Mouse (Mus musculus) heart, embryonic 10.5 days (tissue): Measurements from ENCODE around the gene 1700003H04Rik. TPM values are rescaled to one million over a fixed set of nuclear protein-coding genes. Genes with fewer than 3 reads are reported as not detected.

Experiments used
- DNase-seq: peaks from one replicate; pipeline ENCODE4 v3.0.0-alpha.2; 2017; ENCODE audit warnings: low spot score
- H3K27ac ChIP-seq: fragments of 300-500 bp; sonication (generic); 2 replicates; pipeline ENCODE4 v1.5.1; 2016; ENCODE audit warnings: mild to moderate bottlenecking
- H3K27me3 ChIP-seq: fragments of 300-500 bp; sonication (generic); 2 replicates; pipeline ENCODE4 v1.6.1; 2016; ENCODE audit warnings: mild to moderate bottlenecking; ENCODE audit not compliant: poor library complexity, insufficient read depth, severe bottlenecking
- H3K36me3 ChIP-seq: fragments of 300-500 bp; sonication (generic); 2 replicates; pipeline ENCODE4 v1.6.1; 2016; ENCODE audit warnings: mild to moderate bottlenecking, moderate library complexity
- H3K4me1 ChIP-seq: fragments of 300-500 bp; sonication (generic); 2 replicates; pipeline ENCODE4 v1.6.1; 2016; ENCODE audit warnings: mild to moderate bottlenecking
- H3K4me3 ChIP-seq: fragments of 300-500 bp; sonication (generic); 2 replicates; pipeline ENCODE4 v1.5.1; 2016; ENCODE audit warnings: mild to moderate bottlenecking, moderate library complexity
- H3K9me3 ChIP-seq: fragments of 300-500 bp; sonication (generic); 2 replicates; pipeline ENCODE4 v1.6.1; 2016; ENCODE audit warnings: mild to moderate bottlenecking, moderate library complexity
- WGBS: fragments of 180-500 bp; shearing (Covaris S2); methylation state at CpG from one replicate; pipeline ENCODE4 v1.1.7; 2016; 5-methylcytosine and 5-hydroxymethylcytosine counted together
- polyA plus RNA-seq: library from polyadenylated mRNA; unstranded; fragments of >200 nt; fragmentation: Nextera tagmentation; extraction: Ambion mirVana; gene quantifications from 2 replicates; pipeline ENCODE4 v1.2.1, GENCODE M21; 2016

Gene 1700003H04Rik
- not detected in 2 replicates for polyA plus RNA-seq

GRCm38 (mm10) chr3:124581001-124581400 lies at the start of gene 1700003H04Rik:
Gene 1700003H04Rik, minus strand, starts transcription at chr3:124581101.
- no peaks in the 10 kb centered on the region for H3K9me3 ChIP-seq

GRCm38 (mm10) chr3:124623031-124623430 lies 42.1 kb upstream of the 1700003H04Rik start:
- no peak overlapping the region for H3K4me3 ChIP-seq
- no peak for DNase-seq
- H3K4me1 ChIP-seq = no peaks in the 10 kb centered on the region
- H3K36me3 ChIP-seq = no peaks in the 10 kb centered on the region
- no peaks in the 10 kb centered on the region for H3K27me3 ChIP-seq
- H3K9me3 ChIP-seq = no peaks in the 10 kb centered on the region
- H3K27ac ChIP-seq = no peak overlapping the region
- WGBS = 70% methylated on average over 3 of the region's 3 CpGs

More at GRCm38 (mm10) chr3:124581001-124581400, at the start of gene 1700003H04Rik:
- Histone ChIP-seq H3K36me3 (no peaks in the 10 kb centered on the region), H3K27me3 (no peaks in the 10 kb centered on the region), H3K27ac (no peak within 1 kb of the TSS), H3K4me3 (no peak within 1 kb of the TSS), H3K4me1 (no peaks in the 10 kb centered on the region)
- no peak for DNase-seq

GRCm38 (mm10) chr3:124613287-124613686 lies 32.4 kb upstream of the 1700003H04Rik start:
- Histone ChIP-seq H3K27me3 (no peaks in the 10 kb centered on the region), H3K36me3 (no peaks in the 10 kb centered on the region), H3K4me3 (no peak overlapping the region), H3K27ac (no peak overlapping the region), H3K4me1 (no peaks in the 10 kb centered on the region), H3K9me3 (no peaks in the 10 kb centered on the region)
- 67% methylated on average over 1 of the region's 1 CpGs for WGBS
- no peak for DNase-seq

GRCm38 (mm10) chr3:124609956-124610355 lies 29.1 kb upstream of the 1700003H04Rik start:
- DNase-seq = no peak
- Histone ChIP-seq H3K27ac (no peak overlapping the region), H3K36me3 (no peaks in the 10 kb centered on the region), H3K4me3 (no peak overlapping the region), H3K27me3 (no peaks in the 10 kb centered on the region), H3K4me1 (no peaks in the 10 kb centered on the region), H3K9me3 (no peaks in the 10 kb centered on the region)

GRCm38 (mm10) chr3:124606021-124606517 lies 25.2 kb upstream of the 1700003H04Rik start:
- Histone ChIP-seq H3K27me3 (no peaks in the 10 kb centered on the region), H3K27ac (no peak overlapping the region), H3K9me3 (no peaks in the 10 kb centered on the region), H3K4me3 (no peak overlapping the region), H3K4me1 (no peaks in the 10 kb centered on the region), H3K36me3 (no peaks in the 10 kb centered on the region)
- no peak for DNase-seq

- DNase-seq = no peak
- H3K4me1 ChIP-seq = no peaks in the 10 kb centered on the region
- WGBS = 64% methylated on average over 1 of the region's 1 CpGs
- H3K27me3 ChIP-seq = no peaks in the 10 kb centered on the region
- H3K27ac ChIP-seq = no peak overlapping the region
- H3K4me3 ChIP-seq = no peak overlapping the region
- H3K36me3 ChIP-seq = no peaks in the 10 kb centered on the region
- no peaks in the 10 kb centered on the region for H3K9me3 ChIP-seq
Measured at GRCm38 (mm10) chr3:124605518-124605917, 24.6 kb upstream of the 1700003H04Rik start.

- Histone ChIP-seq H3K9me3 (no peaks in the 10 kb centered on the region), H3K27me3 (no peaks in the 10 kb centered on the region), H3K36me3 (no peaks in the 10 kb centered on the region), H3K27ac (no peak overlapping the region), H3K4me1 (no peaks in the 10 kb centered on the region), H3K4me3 (no peak overlapping the region)
- DNase-seq = no peak
Measured at GRCm38 (mm10) chr3:124597789-124598188, 16.9 kb upstream of the 1700003H04Rik start.

GRCm38 (mm10) chr3:124587534-124587933 lies 6.6 kb upstream of the 1700003H04Rik start:
- H3K4me1 ChIP-seq = no peaks in the 10 kb centered on the region
- H3K36me3 ChIP-seq = no peaks in the 10 kb centered on the region
- no peak overlapping the region for H3K27ac ChIP-seq
- H3K9me3 ChIP-seq = no peaks in the 10 kb centered on the region
- no peaks in the 10 kb centered on the region for H3K27me3 ChIP-seq
- no peak overlapping the region for H3K4me3 ChIP-seq
- 14% methylated on average over 3 of the region's 3 CpGs for WGBS
- DNase-seq = no peak

GRCm38 (mm10) chr3:124585761-124586160 lies 4.9 kb upstream of the 1700003H04Rik start:
- H3K36me3 ChIP-seq = no peaks in the 10 kb centered on the region
- no peak for DNase-seq
- WGBS = 78% methylated on average over 2 of the region's 2 CpGs
- H3K9me3 ChIP-seq = no peaks in the 10 kb centered on the region
- H3K27me3 ChIP-seq = no peaks in the 10 kb centered on the region
- no peak overlapping the region for H3K4me3 ChIP-seq
- H3K4me1 ChIP-seq = no peaks in the 10 kb centered on the region
- no peak overlapping the region for H3K27ac ChIP-seq

GRCm38 (mm10) chr3:124557317-124557716 lies 23.6 kb downstream of the 1700003H04Rik start:
- Histone ChIP-seq H3K36me3 (no peaks in the 10 kb centered on the region), H3K4me1 (no peaks in the 10 kb centered on the region), H3K9me3 (no peaks in the 10 kb centered on the region), H3K27ac (no peak overlapping the region), H3K4me3 (no peak overlapping the region), H3K27me3 (no peaks in the 10 kb centered on the region)
- 86% methylated on average over 2 of the region's 2 CpGs for WGBS
- DNase-seq = no peak

- no peak overlapping the region for H3K4me3 ChIP-seq
- no peaks in the 10 kb centered on the region for H3K9me3 ChIP-seq
- no peaks in the 10 kb centered on the region for H3K36me3 ChIP-seq
- no peaks in the 10 kb centered on the region for H3K4me1 ChIP-seq
- DNase-seq = no peak
- H3K27me3 ChIP-seq = no peaks in the 10 kb centered on the region
- no peak overlapping the region for H3K27ac ChIP-seq
Measured at GRCm38 (mm10) chr3:124555963-124556362, 24.9 kb downstream of the 1700003H04Rik start.

- Histone ChIP-seq H3K4me3 (no peak overlapping the region), H3K27me3 (no peaks in the 10 kb centered on the region), H3K9me3 (no peaks in the 10 kb centered on the region), H3K4me1 (no peaks in the 10 kb centered on the region), H3K36me3 (no peaks in the 10 kb centered on the region), H3K27ac (no peak overlapping the region)
- WGBS = 68% methylated on average over 2 of the region's 2 CpGs
- no peak for DNase-seq
Measured at GRCm38 (mm10) chr3:124555092-124555491, 25.8 kb downstream of the 1700003H04Rik start.

GRCm38 (mm10) chr3:124548898-124549297 lies 32.0 kb downstream of the 1700003H04Rik start:
- H3K4me1 ChIP-seq = no peaks in the 10 kb centered on the region

GRCm38 (mm10) chr3:124538260-124538659 lies 42.6 kb downstream of the 1700003H04Rik start:
- no peaks in the 10 kb centered on the region for H3K9me3 ChIP-seq
- H3K27ac ChIP-seq = no peak overlapping the region
- H3K4me1 ChIP-seq = no peaks in the 10 kb centered on the region
- H3K36me3 ChIP-seq = no peaks in the 10 kb centered on the region
- no peak for DNase-seq
- no peak overlapping the region for H3K4me3 ChIP-seq
- WGBS = 81% methylated on average over 2 of the region's 2 CpGs
- no peaks in the 10 kb centered on the region for H3K27me3 ChIP-seq

More at GRCm38 (mm10) chr3:124548898-124549297, 32.0 kb downstream of the 1700003H04Rik start:
- H3K27ac ChIP-seq = no peak overlapping the region
- 91% methylated on average over 10 of the region's 10 CpGs for WGBS
- no peak for DNase-seq
- H3K9me3 ChIP-seq = no peaks in the 10 kb centered on the region
- no peak overlapping the region for H3K4me3 ChIP-seq
- H3K27me3 ChIP-seq = no peaks in the 10 kb centered on the region
- no peaks in the 10 kb centered on the region for H3K36me3 ChIP-seq
